Mouse (Mus musculus): ENCODE data around the gene Klhdc4.

The Klhdc4 gene

GRCm38 (mm10) chr8:121850018-121850417 is 20.6 kb upstream of the Klhdc4 start:
- peak; percentile 46 for DNase-seq (ENCODE audit: low read depth, low spot score)

DNA sequence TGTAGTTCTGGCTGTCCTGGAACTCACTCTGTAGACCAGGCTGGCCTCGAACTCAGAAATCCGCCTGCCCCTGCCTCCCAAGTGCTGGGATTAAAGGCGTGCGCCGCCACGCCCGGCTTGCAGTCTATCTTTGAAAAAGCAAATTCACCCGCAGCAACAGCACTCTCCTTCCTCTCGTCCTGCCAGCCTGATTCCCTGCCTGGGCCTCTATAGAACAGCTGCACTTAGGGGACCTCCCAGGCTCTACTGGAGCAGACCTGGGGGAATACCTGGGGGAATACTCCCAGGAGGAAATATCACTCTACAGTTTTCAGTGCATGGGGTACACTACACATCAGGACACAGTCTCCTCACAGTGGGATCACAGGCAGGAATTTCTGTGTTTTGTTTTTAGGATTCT is 19.9 kb upstream of the Klhdc4 start:
- no peak for DNase-seq (ENCODE audit: low read depth, low spot score)

GRCm38 (mm10) chr8:121848495-121848894 is 19.1 kb upstream of the Klhdc4 start:
- DNase-seq (ENCODE audit: low read depth, low spot score), result no peak

DNA sequence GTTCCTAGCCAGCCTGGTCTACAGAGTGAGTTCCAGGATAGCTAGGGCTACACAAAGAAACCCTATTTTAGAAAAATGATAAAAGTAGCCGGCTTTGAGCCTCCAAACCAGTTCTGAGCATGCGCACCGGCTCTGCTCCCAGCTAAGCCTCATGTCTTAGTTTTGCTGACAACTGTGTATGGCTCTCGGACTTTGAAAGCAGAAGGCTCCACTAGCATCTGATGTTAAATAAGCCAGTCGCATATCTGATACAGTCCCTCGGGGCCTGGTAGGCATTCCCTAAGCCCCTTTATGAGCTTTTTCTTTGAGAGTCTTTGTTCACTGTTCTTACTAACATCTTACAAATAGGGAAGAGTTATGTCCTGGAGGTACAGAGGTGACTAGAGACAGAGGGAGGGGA is 18.6 kb upstream of the Klhdc4 start:
- DNase-seq (ENCODE audit: low read depth, low spot score), result no peak

GRCm38 (mm10) chr8:121847261-121847822 is 18.0 kb upstream of the Klhdc4 start:
- no peak for DNase-seq (ENCODE audit: low read depth, low spot score)

GRCm38 (mm10) chr8:121846815-121847214 is 17.4 kb upstream of the Klhdc4 start:
- DNase-seq (ENCODE audit: low read depth, low spot score), result no peak

DNA sequence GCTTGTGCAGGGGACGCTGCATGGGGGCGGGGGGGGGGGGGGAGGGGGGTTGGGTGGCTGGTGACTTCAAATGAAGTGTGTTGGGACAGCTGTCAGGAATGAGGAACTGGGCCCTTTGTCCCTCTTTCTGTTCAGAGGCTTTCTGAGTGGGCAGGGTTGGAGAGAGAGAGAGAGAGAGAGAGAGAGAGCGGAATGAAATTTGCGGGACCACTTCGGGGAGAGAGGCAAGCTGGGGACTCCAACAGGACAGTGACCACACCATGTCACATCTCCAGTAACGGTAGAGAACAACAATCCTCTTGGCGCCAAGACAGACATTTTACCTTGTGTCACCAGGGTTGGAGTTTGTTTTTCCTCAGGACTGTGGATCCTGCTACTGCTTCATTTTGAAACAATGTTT is 15.4 kb upstream of the Klhdc4 start:
- no peak for DNase-seq (ENCODE audit: low read depth, low spot score)

DNA sequence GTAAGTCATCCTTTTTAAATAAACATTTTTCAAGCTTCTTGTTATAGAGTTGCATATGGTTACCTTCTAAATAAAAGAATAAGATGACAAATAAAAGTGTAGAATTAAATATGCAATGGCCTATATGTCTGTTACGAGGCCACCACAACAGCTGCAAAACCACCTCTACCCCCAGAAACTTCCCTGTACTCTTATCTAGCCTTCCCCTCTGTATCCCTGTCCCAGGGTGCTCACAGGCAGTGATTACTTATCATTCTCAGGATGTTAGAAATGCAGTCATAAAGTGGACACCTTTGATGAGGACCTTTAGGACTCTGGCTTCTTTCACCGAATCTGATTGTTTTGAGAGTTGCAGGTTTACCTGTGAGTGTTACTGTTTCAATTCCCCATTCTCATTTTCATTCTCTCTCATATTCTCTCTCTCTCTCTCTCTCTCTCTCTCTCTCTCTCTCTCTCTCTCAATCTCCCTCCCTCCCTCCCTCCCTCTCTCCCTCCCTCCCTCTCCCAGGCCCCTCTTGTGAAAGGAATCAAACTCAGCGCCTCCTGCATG is 13.9 kb upstream of the Klhdc4 start:
- DNase-seq (ENCODE audit: low read depth, low spot score), result no peak

DNA sequence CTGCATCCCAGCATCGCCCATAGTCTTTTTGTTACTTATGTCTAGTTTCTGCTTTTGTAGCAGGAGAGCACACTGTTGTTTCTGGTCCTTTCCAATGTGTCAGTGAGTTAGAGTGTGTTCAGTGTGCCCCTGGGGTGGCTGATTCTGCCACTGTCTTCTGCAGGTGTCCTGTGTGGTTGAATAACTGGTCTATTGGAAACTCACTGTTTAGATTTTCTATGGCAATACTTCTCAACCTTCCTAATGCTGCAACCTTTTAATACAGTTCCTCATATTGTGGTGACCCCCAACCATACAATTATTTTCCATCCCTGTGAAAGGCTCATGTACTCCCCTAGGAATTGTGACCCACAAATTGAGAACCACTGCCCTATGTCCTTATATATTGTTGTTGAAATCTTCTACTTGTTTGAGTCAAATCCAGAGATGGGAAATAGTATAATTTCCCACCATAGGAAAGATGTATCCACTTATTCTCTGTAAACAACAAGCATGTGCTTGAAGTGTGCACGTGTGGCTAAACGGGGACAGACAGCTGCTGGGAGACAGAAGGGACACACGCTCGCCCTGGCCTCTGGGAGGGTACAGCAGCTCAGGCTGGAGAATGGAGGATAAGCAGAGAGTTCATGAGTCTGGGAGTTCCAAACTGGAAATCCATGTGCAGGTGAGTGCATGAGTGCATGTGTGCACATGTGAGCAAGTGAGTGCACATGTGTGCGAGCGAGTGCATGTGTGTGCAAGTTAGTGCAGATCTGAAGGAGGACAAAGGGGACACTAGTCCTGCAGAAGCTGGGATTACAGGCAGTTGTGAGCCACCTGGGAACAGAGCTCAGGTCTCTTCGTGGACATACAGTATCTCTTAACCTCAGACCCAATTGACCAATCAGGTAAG is 12.9 kb upstream of the Klhdc4 start:
- no peak for DNase-seq (ENCODE audit: low read depth, low spot score)

GRCm38 (mm10) chr8:121841242-121841641 is 11.9 kb upstream of the Klhdc4 start:
- DNase-seq (ENCODE audit: low read depth, low spot score), result peak; percentile 45

DNA sequence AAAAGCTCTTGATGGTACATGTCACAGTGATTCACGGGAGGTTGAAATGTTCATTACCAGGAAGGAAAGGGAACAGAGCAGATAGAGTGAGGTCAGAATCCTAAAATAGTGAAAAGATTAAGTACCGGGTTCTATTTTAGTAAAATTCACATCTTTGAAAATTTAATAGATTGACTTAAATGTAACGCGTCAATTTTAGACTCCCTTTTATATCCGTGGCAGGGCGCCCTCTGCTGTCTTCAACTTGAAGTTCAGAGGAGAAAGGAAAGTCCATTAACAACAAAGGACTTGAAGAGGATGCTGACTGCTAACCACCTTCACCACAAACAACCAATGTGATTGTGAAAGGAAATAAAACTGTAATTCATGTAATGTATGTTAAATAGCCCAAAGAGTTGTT is 3.1 kb upstream of the Klhdc4 start:
- peak; percentile 54 for DNase-seq (ENCODE audit: low read depth, low spot score)

DNA sequence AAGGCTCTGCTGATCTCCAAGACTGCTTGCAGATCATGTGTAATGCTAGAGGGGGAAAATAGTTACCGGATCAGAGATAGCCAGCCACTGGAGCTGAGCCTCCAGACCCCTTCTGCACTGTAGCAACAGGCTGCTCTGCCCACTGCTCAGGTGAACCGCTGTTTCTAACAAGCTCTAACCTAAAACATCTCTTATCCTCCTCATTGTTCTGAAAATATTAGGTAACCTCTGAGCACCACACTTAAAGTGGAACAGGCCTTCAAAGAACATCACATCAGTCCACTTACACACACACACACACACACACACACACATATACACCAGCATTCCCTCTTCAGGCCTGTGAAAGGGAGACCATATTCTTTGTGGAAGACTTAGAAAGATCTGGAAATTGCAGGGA is 2.7 kb upstream of the Klhdc4 start:
- no peak for DNase-seq (ENCODE audit: low read depth, low spot score)

DNA sequence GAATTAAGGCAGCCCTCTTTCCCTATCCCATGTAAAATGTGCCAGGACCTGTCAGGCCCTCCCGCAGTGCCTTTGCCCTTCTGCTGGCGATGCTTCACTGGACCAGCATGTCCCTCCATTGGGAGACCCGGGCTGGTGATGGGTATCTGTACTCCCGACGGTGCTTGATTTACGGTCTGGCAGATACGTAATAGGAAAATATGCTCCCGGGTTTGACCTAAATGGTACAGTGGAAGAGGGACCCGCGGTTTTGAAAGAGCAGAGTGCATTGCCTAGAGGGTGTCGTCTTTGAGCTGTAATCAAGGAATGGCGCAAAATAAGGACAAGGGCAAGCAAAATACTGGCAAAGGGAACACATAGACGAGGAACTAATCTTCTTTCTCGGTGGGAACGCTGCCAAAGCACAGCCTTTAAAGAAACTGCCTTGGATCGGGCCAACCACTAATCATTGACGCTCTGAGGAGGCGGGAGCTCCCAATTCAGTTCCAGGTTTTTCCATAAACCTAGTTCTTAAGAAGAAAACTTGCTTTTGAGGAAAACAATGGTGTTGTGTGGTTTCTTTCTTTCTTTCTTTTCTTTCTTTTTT is 501 bp upstream of the Klhdc4 start:
- DNase-seq (ENCODE audit: low read depth, low spot score), result peak; percentile 21

GRCm38 (mm10) chr8:121828376-121829023 is 869 bp downstream of the Klhdc4 start:
- no peak for DNase-seq (ENCODE audit: low read depth, low spot score)

DNA sequence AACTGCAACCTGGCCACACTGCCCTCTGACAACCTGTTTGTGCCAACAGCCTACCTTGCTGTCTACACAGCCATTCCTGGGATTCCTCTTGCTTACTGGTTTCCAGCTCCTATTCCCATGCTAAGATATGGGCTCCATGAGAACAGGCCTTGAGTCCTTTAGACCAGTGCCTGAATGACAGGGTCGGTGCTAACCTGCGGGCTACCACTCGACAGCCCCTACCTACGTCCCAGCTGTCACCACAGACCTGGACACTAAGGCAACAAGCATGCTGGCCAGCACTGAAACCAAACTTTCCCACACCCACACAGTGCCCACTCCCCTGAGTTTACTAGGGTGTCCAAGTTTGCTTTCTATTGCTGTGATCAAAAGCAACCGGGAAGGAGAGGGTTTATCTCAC is 1.6 kb downstream of the Klhdc4 start:
- no peak for DNase-seq (ENCODE audit: low read depth, low spot score)

GRCm38 (mm10) chr8:121821770-121822169 is 7.6 kb downstream of the Klhdc4 start:
- no peak for DNase-seq (ENCODE audit: low read depth, low spot score)

- no peak for DNase-seq (ENCODE audit: low read depth, low spot score)
Measured at GRCm38 (mm10) chr8:121821320-121821719, 8.0 kb downstream of the Klhdc4 start.

DNA sequence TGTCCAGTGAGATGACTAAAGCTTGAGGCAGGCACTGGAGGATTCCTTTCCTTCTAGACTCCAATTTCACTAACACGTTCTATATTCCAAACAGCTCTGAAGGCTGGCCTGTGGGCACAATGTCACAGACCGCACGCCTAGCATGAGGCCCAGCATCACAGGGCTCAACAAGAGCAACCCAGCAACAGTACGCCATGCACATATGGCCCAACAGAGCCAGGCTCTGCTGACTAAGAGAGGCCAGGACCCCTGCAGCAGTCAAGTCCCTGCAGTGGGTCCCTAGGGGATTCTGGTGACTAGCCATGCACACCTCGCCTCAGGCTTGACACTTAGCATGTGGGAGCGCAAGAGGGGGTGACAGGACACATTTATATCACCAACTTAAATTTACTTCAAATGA is 8.5 kb downstream of the Klhdc4 start:
- no peak for DNase-seq (ENCODE audit: low read depth, low spot score)

DNA sequence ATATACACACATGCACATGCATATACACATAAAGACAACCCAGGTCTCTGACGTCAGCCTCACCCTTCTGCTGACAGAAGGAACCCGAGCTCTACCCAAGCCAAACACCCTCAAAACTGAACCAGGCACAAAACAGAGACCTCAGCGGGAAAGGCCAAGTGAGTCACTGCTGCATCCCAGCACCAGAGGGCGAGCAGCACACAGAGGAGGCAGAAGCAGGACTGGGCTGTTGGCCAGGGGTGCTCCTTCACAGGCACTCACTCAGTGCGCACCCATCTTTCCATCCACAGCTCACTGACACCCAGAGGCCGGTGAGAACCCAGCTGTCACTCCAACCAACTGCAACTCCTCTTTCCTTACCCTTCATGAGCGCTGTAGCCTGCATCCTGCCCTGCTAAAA is 11.1 kb downstream of the Klhdc4 start:
- no peak for DNase-seq (ENCODE audit: low read depth, low spot score)

DNA sequence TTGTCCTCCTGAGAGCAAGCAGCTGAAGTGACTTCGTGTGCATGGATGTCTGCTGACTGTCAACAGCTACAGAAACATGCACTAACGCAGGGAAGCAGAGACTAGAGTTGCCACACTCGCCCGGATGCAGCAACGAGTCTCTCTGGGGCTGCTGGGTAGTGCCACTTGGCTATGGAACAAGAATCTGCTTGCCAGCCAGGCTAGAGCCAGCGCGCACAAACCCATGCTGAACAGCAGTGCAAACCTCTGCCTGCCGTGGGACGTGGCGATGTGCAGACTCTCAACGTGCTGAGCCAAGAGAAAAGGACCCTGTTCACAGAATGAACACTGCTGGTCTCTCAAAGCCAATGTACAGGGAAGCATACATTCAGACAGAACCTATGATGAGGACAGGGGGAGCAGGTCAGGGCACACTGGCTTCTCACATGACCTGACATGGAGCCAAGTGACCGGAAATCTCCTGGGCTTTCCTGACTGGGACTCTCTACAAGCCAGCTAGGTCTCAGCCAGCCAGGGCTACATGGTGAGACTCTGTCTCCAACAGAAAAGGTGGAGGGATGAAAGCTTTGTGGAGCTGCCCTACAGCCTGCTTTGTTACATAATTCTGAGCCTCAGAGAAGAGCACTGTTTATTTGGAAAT is 17.3 kb downstream of the Klhdc4 start:
- DNase-seq (ENCODE audit: low read depth, low spot score), result no peak

- no peak for DNase-seq (ENCODE audit: low read depth, low spot score)
Measured at GRCm38 (mm10) chr8:121811502-121811901, 17.9 kb downstream of the Klhdc4 start.
